Mouse (Mus musculus): ENCODE results near the gene Cdcp2. TPM values are rescaled to one million over a fixed set of nuclear protein-coding genes. Genes with fewer than 3 reads are reported as not detected.

The Cdcp2 gene
- polyA plus RNA-seq, 1 experiment: not detected

- no peak overlapping the region for H3K27ac ChIP-seq (replicated peaks; ENCODE audit: low read depth, low read length)
- no peaks in the 10 kb centered on the region; the same call in 1 of the 2 replicates for H3K4me1 ChIP-seq (ENCODE audit: control insufficient read depth, insufficient read depth, insufficient read length, low read length)
- no peak overlapping the region for H3K4me3 ChIP-seq (ENCODE audit: insufficient read depth, low read depth, low read length)
Measured at GRCm38 (mm10) chr4:107136531-107136930, 39.8 kb downstream of the Cdcp2 start.

GRCm38 (mm10) chr4:107138948-107139835 lies 42.5 kb downstream of the Cdcp2 start:
- Histone ChIP-seq H3K4me1 (ENCODE audit: control insufficient read depth, insufficient read depth, insufficient read length, low read length) (no peaks in the 10 kb centered on the region; the same call in 1 of the 2 replicates), H3K27ac (replicated peaks; ENCODE audit: low read depth, low read length) (no peak overlapping the region), H3K4me3 (ENCODE audit: insufficient read depth, low read depth, low read length) (no peak overlapping the region)

- no peaks in the 10 kb centered on the region; the same call in 1 of the 2 replicates for H3K4me1 ChIP-seq (ENCODE audit: control insufficient read depth, insufficient read depth, insufficient read length, low read length)
- H3K4me3 ChIP-seq (ENCODE audit: insufficient read depth, low read depth, low read length): no peak overlapping the region
- H3K27ac ChIP-seq (replicated peaks; ENCODE audit: low read depth, low read length): no peak overlapping the region
Measured at GRCm38 (mm10) chr4:107139836-107140631, 43.3 kb downstream of the Cdcp2 start.

GRCm38 (mm10) chr4:107143511-107143910 lies 46.8 kb downstream of the Cdcp2 start:
- no peak overlapping the region for H3K4me3 ChIP-seq (ENCODE audit: insufficient read depth, low read depth, low read length)
- no peaks in the 10 kb centered on the region; the same call in 1 of the 2 replicates for H3K4me1 ChIP-seq (ENCODE audit: control insufficient read depth, insufficient read depth, insufficient read length, low read length)
- H3K27ac ChIP-seq (replicated peaks; ENCODE audit: low read depth, low read length): no peak overlapping the region

GRCm38 (mm10) chr4:107150991-107151390 lies 54.3 kb downstream of the Cdcp2 start:
- H3K27ac ChIP-seq (replicated peaks; ENCODE audit: low read depth, low read length): no peak overlapping the region
- no peak overlapping the region for H3K4me3 ChIP-seq (ENCODE audit: insufficient read depth, low read depth, low read length)
- no peaks in the 10 kb centered on the region for H3K4me1 ChIP-seq (ENCODE audit: control insufficient read depth, insufficient read depth, insufficient read length, low read length)

GRCm38 (mm10) chr4:107152571-107152970 lies 55.9 kb downstream of the Cdcp2 start:
- no peak overlapping the region for H3K27ac ChIP-seq (replicated peaks; ENCODE audit: low read depth, low read length)

GRCm38 (mm10) chr4:107156983-107157401 lies 60.3 kb downstream of the Cdcp2 start:
- H3K4me1 ChIP-seq (ENCODE audit: control insufficient read depth, insufficient read depth, insufficient read length, low read length): peaks cover 5% of the 10 kb centered on the region; the same call in 1 of the 2 replicates
- no peak overlapping the region for H3K4me3 ChIP-seq (ENCODE audit: insufficient read depth, low read depth, low read length)
- no peak overlapping the region for H3K27ac ChIP-seq (replicated peaks; ENCODE audit: low read depth, low read length)

More at GRCm38 (mm10) chr4:107152571-107152970, 55.9 kb downstream of the Cdcp2 start:
- Histone ChIP-seq H3K4me1 (ENCODE audit: control insufficient read depth, insufficient read depth, insufficient read length, low read length) (no peaks in the 10 kb centered on the region), H3K4me3 (ENCODE audit: insufficient read depth, low read depth, low read length) (no peak overlapping the region)

GRCm38 (mm10) chr4:107159166-107159773 lies 62.6 kb downstream of the Cdcp2 start:
- Histone ChIP-seq H3K4me1 (ENCODE audit: control insufficient read depth, insufficient read depth, insufficient read length, low read length) (peaks cover 5% of the 10 kb centered on the region; the same call in 1 of the 2 replicates), H3K27ac (replicated peaks; ENCODE audit: low read depth, low read length) (no peak overlapping the region), H3K4me3 (ENCODE audit: insufficient read depth, low read depth, low read length) (no peak overlapping the region)

- peak overlapping the region; percentile 26 for H3K27ac ChIP-seq (replicated peaks; ENCODE audit: low read depth, low read length)
- H3K4me3 ChIP-seq (ENCODE audit: insufficient read depth, low read depth, low read length): no peak overlapping the region
- peaks cover 5% of the 10 kb centered on the region; the same call in 1 of the 2 replicates for H3K4me1 ChIP-seq (ENCODE audit: control insufficient read depth, insufficient read depth, insufficient read length, low read length)
Measured at GRCm38 (mm10) chr4:107160181-107160580, 63.5 kb downstream of the Cdcp2 start.

Other genes with a start within 250 kb of the Cdcp2 start
- 31.3 and 36.4 TPM in 2 replicates for gene Ssbp3, start 186.2 kb upstream of the Cdcp2 start, polyA plus RNA-seq (2012; ENCODE audit: insufficient read depth, insufficient read length, missing spikeins)
- 104 and 107 TPM in 2 replicates for gene Mrpl37, start 30.0 kb upstream of the Cdcp2 start, polyA plus RNA-seq (2012; ENCODE audit: insufficient read depth, insufficient read length, missing spikeins)
- 5.2 and 12.3 TPM in 2 replicates for gene Cyb5rl, start 29.9 kb upstream of the Cdcp2 start, polyA plus RNA-seq (2012; ENCODE audit: insufficient read depth, insufficient read length, missing spikeins)
- gene Tmem59, start 81.5 kb downstream of the Cdcp2 start, polyA plus RNA-seq (2012; ENCODE audit: insufficient read depth, insufficient read length, missing spikeins): 210 and 225 TPM in 2 replicates
- gene Tceanc2, start 82.2 kb downstream of the Cdcp2 start, polyA plus RNA-seq (2012; ENCODE audit: insufficient read depth, insufficient read length, missing spikeins): 15.9 and 18.4 TPM in 2 replicates
- gene Ldlrad1, start 112.3 kb downstream of the Cdcp2 start, polyA plus RNA-seq (2012; ENCODE audit: insufficient read depth, insufficient read length, missing spikeins): not detected in 2 replicates
- gene Lrrc42, start 156.6 kb downstream of the Cdcp2 start, polyA plus RNA-seq (2012; ENCODE audit: insufficient read depth, insufficient read length, missing spikeins): 6.9 and 9.2 TPM in 2 replicates
- gene Hspb11, start 156.7 kb downstream of the Cdcp2 start, polyA plus RNA-seq (2012; ENCODE audit: insufficient read depth, insufficient read length, missing spikeins): 30.9 and 58.4 TPM in 2 replicates
- not detected in 2 replicates for gene Dio1, start 210.3 kb downstream of the Cdcp2 start, polyA plus RNA-seq (2012; ENCODE audit: insufficient read depth, insufficient read length, missing spikeins)
- gene Yipf1, start 217.5 kb downstream of the Cdcp2 start, polyA plus RNA-seq (2012; ENCODE audit: insufficient read depth, insufficient read length, missing spikeins): 43.6 and 53.2 TPM in 2 replicates